Mouse (Mus musculus): ENCODE results near the gene Cidec. TPM values are rescaled to one million over a fixed set of nuclear protein-coding genes. Genes with fewer than 3 reads are reported as not detected.

Gene Cidec
- not detected in 2 replicates for polyA plus RNA-seq (2012)

DNA sequence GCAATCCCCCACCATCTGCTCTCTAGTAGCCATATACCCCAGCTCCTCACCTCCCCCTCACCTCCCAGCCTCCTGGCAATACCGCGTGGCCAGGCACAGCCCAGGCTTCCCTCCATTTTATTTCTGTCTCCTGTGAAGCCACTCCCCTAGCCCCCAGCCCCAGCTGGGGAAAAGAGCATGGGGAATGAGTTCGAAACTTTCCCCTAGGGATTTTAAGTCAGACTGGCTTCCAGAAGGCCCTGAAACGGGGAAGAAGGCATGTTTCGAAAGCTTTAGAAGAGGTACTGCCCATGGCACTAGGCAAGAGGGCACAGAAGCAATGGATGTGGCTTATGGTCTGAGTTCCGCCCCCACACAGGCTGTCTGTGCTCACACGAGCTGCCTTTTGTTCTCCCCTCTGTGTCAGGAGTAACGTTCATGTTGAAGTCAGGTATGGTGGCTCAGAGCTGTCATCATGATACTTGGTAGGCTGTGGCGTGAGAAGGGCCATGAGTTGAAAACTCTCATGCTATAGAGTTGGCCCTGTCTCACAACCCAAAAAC lies at the start of gene Cidec:
Cidec (minus strand) TSS at position 97 of the 542 bp plus-strand sequence.
- no peaks in the 10 kb centered on the region for H3K27me3 ChIP-seq (ENCODE audit: control insufficient read depth)
- TF ChIP-seq GATA1 (IDR thresholded peaks at IDR 0.05; ENCODE audit: low read length) = no peak
- TF ChIP-seq TAL1 (IDR thresholded peaks at IDR 0.05; ENCODE audit: low read length) = no peak
- H3K4me3 ChIP-seq (replicated peaks) = no peak within 1 kb of the TSS
- H3K4me1 ChIP-seq (ENCODE audit: control insufficient read depth) = no peaks in the 10 kb centered on the region
- H3K9me3 ChIP-seq (ENCODE audit: control insufficient read depth, low read length) = no peaks in the 10 kb centered on the region
- H3K36me3 ChIP-seq (ENCODE audit: control insufficient read depth) = no peaks in the 10 kb centered on the region

DNA sequence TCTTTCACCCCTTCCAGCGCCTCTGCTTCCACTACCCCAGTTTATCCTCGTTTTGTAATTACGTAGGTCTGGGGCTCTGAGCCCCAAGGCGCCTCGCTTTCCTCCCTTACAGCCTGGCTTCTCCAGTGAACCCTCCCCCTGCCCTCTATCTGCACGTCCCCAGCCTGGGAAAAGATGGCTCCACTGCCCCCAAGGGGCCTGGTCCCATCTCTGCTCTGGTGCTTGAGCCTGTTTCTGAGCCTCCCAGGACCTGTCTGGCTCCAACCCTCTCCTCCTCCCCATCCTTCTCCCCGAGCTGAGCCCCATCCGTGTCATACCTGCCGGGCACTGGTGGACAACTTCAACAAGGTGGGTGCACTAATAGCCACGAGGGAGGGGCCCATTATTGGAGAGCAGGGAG lies 48.2 kb upstream of the Cidec start:
- TF ChIP-seq TAL1 (IDR thresholded peaks at IDR 0.05; ENCODE audit: low read length) (no peak), GATA1 (IDR thresholded peaks at IDR 0.05; ENCODE audit: low read length) (no peak)
- peak overlapping the region; percentile 74 for H3K4me3 ChIP-seq (replicated peaks)
- H3K27me3 ChIP-seq (ENCODE audit: control insufficient read depth) = peaks cover 39% of the 10 kb centered on the region
- peaks cover 43% of the 10 kb centered on the region for H3K4me1 ChIP-seq (ENCODE audit: control insufficient read depth)
- H3K9me3 ChIP-seq (ENCODE audit: control insufficient read depth, low read length) = no peaks in the 10 kb centered on the region
- H3K36me3 ChIP-seq (ENCODE audit: control insufficient read depth) = peaks cover 6% of the 10 kb centered on the region; the same call in 1 of the 2 replicates

DNA sequence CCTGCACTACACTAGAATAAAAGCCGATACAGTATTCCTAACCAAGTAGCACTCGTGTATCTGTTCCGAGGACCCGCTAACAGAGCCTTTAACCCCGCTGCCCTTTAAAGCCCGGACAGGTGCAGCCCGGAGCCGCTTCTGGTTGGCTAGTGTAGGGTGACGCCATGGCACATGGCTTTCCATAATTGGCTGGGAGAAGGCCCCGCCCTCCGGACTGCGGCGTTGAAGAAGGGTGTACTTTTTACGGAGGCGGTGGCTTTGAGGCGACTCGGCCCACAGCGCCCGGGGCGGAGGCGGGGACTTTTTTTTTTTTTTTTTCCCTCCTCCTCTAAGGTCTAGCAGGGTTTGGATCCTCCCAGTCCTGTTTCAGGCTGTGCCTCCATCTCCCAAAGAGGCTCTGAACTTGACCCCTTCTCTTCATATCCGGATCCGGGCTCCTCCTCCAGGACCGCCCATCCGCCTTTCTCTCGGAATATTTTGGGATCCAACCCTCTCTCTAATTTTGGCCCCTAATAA lies 47.6 kb upstream of the Cidec start, which contains the start of gene Creld1:
Creld1 (plus strand) TSS at position 198 of the 516 bp plus-strand sequence.
- TF ChIP-seq GATA1 (IDR thresholded peaks at IDR 0.05; ENCODE audit: low read length) (no peak), TAL1 (IDR thresholded peaks at IDR 0.05; ENCODE audit: low read length) (no peak)
- Histone ChIP-seq H3K27me3 (ENCODE audit: control insufficient read depth) (peaks cover 39% of the 10 kb centered on the region), H3K36me3 (ENCODE audit: control insufficient read depth) (peaks cover 4% of the 10 kb centered on the region; the same call in 1 of the 2 replicates), H3K9me3 (ENCODE audit: control insufficient read depth, low read length) (no peaks in the 10 kb centered on the region), H3K4me3 (replicated peaks) (peak within 1 kb of the TSS; percentile 74), H3K4me1 (ENCODE audit: control insufficient read depth) (peaks cover 43% of the 10 kb centered on the region)

DNA sequence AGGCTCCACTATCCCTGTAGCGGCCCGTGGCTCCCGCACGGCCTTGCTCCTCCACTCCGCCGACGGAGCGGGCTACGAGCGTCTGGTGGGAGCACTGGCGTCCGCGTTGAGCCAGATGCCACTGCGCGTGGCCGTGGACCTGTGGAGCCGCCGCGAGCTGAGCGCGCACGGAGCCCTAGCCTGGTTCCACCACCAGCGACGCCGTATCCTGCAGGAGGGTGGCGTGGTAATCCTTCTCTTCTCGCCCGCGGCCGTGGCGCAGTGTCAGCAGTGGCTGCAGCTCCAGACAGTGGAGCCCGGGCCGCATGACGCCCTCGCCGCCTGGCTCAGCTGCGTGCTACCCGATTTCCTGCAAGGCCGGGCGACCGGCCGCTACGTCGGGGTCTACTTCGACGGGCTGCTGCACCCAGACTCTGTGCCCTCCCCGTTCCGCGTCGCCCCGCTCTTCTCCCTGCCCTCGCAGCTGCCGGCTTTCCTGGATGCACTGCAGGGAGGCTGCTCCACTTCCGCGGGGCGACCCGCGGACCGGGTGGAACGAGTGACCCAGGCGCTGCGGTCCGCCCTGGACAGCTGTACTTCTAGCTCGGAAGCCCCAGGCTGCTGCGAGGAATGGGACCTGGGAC lies 47.0 kb upstream of the Cidec start:
- no peaks in the 10 kb centered on the region for H3K9me3 ChIP-seq (ENCODE audit: control insufficient read depth, low read length)

DNA sequence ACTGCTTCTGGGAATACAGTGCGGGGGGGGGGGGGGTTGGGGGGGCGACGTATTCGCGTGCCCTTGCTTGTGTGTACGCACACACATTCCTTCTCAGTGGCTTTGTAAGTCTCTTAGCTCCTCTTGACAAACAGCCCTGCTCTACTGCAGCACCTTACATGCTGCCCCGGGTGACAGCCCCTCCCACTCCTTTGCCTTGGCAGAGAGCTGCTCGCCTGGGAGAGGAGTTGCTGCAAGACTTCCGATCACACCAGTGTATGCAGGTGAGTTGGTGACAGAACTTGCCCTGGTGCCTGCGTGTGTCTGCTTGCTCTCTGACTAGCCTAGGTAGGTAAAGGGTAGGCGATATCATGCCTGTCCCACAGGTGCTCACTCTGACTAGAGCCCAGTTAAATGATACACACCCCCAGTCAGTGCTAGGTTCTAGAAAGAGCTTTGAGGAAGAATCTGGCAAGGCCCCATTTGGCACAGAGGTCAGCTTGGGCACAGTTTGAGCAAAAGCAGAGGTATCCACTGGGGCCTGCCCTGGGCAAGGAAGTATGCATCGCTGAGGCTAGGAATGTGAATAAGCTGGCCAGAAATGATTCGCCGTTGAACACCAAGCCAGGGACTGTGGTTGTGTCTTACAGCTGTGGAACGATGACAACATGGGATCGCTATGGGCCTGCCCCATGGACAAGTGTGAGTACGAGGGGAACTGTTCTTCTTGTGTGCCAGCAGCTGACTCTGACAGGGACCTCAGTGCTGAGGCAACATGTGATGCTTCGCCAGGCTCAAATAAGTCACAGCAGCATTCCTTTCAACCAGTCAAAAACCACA lies 45.2 kb upstream of the Cidec start:
- Histone ChIP-seq H3K4me1 (ENCODE audit: control insufficient read depth) (peaks cover 28% of the 10 kb centered on the region), H3K36me3 (ENCODE audit: control insufficient read depth) (no peaks in the 10 kb centered on the region; the same call in 1 of the 2 replicates), H3K9me3 (ENCODE audit: control insufficient read depth, low read length) (no peaks in the 10 kb centered on the region), H3K4me3 (replicated peaks) (no peak overlapping the region), H3K27me3 (ENCODE audit: control insufficient read depth) (peaks cover 55% of the 10 kb centered on the region)
- no peak for TF ChIP-seq GATA1 (IDR thresholded peaks at IDR 0.05; ENCODE audit: low read length)
- no peak for TF ChIP-seq TAL1 (IDR thresholded peaks at IDR 0.05; ENCODE audit: low read length)

More for the DNA sequence above, 47.0 kb upstream of the Cidec start:
- H3K4me3 ChIP-seq (replicated peaks) = peak overlapping the region; percentile 74
- H3K36me3 ChIP-seq (ENCODE audit: control insufficient read depth) = no peaks in the 10 kb centered on the region; the same call in 1 of the 2 replicates
- H3K27me3 ChIP-seq (ENCODE audit: control insufficient read depth) = peaks cover 39% of the 10 kb centered on the region
- TF ChIP-seq GATA1 (IDR thresholded peaks at IDR 0.05; ENCODE audit: low read length) (no peak), TAL1 (IDR thresholded peaks at IDR 0.05; ENCODE audit: low read length) (no peak)
- peaks cover 38% of the 10 kb centered on the region for H3K4me1 ChIP-seq (ENCODE audit: control insufficient read depth)

DNA sequence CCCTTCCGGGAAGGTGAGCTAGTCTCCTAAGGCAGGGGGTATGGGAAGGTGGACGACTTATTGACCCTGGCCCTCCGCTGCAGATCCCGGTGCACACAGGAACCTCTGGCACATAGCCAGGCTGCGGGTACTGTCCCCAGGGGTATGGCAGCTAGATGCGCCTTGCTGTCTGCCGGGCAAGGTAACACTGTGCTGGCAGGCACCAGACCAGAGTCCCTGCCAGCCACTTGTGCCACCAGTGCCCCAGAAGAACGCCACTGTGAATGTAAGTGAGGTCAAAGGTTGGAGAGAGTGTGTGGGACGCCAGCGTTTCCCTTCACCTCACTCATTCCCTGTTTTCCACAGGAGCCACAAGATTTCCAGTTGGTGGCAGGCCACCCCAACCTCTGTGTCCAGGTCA lies 43.3 kb upstream of the Cidec start:
- H3K4me3 ChIP-seq (replicated peaks) = no peak overlapping the region
- H3K36me3 ChIP-seq (ENCODE audit: control insufficient read depth) = no peaks in the 10 kb centered on the region; the same call in 1 of the 2 replicates
- peaks cover 61% of the 10 kb centered on the region for H3K27me3 ChIP-seq (ENCODE audit: control insufficient read depth)
- peaks cover 19% of the 10 kb centered on the region for H3K4me1 ChIP-seq (ENCODE audit: control insufficient read depth)
- no peaks in the 10 kb centered on the region for H3K9me3 ChIP-seq (ENCODE audit: control insufficient read depth, low read length)
- TF ChIP-seq GATA1 (IDR thresholded peaks at IDR 0.05; ENCODE audit: low read length) = no peak
- no peak for TF ChIP-seq TAL1 (IDR thresholded peaks at IDR 0.05; ENCODE audit: low read length)

DNA sequence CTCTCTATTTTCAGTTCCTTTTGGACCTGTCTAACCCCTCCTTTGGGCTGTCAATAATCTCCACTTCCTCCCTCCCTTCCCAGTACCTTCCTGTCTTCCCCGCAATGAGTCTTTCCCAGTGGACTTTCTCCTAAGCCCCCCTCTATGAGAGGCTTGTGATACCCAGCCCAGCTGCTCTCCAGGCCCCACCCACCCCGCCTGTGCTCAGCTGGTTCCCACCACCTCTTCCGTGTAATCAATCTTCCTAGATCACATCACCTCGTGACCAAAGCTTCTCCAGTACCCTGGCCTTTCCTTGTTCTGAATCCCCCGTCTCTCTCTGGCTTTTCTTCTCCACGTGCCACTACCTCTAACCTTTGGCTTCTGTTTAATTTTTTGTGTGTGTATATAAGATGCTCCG lies 41.8 kb upstream of the Cidec start:
- peaks cover 56% of the 10 kb centered on the region for H3K27me3 ChIP-seq (ENCODE audit: control insufficient read depth)
- no peak overlapping the region for H3K4me3 ChIP-seq (replicated peaks)
- H3K9me3 ChIP-seq (ENCODE audit: control insufficient read depth, low read length) = no peaks in the 10 kb centered on the region
- H3K4me1 ChIP-seq (ENCODE audit: control insufficient read depth) = peaks cover 8% of the 10 kb centered on the region
- TF ChIP-seq TAL1 (IDR thresholded peaks at IDR 0.05; ENCODE audit: low read length) = no peak
- TF ChIP-seq GATA1 (IDR thresholded peaks at IDR 0.05; ENCODE audit: low read length) = no peak
- no peaks in the 10 kb centered on the region; the same call in 1 of the 2 replicates for H3K36me3 ChIP-seq (ENCODE audit: control insufficient read depth)

DNA sequence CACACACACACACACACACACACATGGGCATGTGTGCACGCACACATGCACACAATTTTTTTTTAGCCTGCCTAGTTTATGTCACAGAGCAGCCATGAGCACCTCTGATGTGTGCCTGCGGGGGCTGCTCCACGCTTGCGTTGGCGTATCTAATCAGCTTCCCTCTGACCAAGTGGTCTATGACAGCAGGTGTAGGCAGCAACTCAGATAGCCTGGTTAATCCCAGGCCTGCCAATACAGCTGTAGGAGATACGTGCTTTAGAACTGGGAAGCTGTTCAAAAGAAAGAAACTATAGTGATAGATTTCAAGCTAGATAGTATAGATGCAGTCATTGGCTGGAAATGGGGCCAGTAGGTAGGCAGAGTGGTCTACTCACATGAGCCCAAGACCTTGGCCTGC lies 38.2 kb upstream of the Cidec start:
- peaks cover 51% of the 10 kb centered on the region for H3K27me3 ChIP-seq (ENCODE audit: control insufficient read depth)
- H3K36me3 ChIP-seq (ENCODE audit: control insufficient read depth) = no peaks in the 10 kb centered on the region
- TF ChIP-seq GATA1 (IDR thresholded peaks at IDR 0.05; ENCODE audit: low read length) = no peak
- H3K9me3 ChIP-seq (ENCODE audit: control insufficient read depth, low read length) = no peaks in the 10 kb centered on the region
- peaks cover 13% of the 10 kb centered on the region for H3K4me1 ChIP-seq (ENCODE audit: control insufficient read depth)
- H3K4me3 ChIP-seq (replicated peaks) = no peak overlapping the region

DNA sequence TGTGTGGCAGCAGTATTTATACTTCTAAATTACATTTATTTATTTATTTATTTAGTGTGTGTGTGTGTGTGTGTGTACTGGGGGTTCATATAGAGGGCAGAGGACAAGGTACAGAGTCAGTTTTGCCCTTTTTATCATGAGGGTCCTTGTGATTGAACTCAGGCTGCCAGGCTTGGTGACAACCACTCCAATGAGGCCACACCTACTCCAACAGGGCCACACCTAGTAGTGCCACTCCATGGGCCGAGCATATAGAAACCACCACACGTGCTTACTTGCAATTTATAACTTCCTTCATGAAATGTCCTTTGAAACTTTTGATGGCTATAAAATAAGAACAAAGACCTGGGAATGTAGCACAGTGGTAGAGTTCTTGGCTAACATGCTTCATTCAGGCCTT lies 37.7 kb upstream of the Cidec start:
- TF ChIP-seq TAL1 (IDR thresholded peaks at IDR 0.05; ENCODE audit: low read length) (no peak), GATA1 (IDR thresholded peaks at IDR 0.05; ENCODE audit: low read length) (no peak)
- Histone ChIP-seq H3K4me3 (replicated peaks) (no peak overlapping the region), H3K27me3 (ENCODE audit: control insufficient read depth) (peaks cover 51% of the 10 kb centered on the region), H3K4me1 (ENCODE audit: control insufficient read depth) (peaks cover 13% of the 10 kb centered on the region), H3K9me3 (ENCODE audit: control insufficient read depth, low read length) (no peaks in the 10 kb centered on the region), H3K36me3 (ENCODE audit: control insufficient read depth) (no peaks in the 10 kb centered on the region)

Measured in erythroblast, embryonic 14.5 days (primary cell).